Mouse (Mus musculus) urinary bladder, postnatal 4 days (tissue): ENCODE data around the gene Ros1.

ENCODE experiments used
- DNase-seq, 2 experiments: peaks; one replicate each; pipeline ENCODE4 v3.0.0; 2021 to 2022; ENCODE audit warnings: low spot score in 2 of 2

The Ros1 gene

GRCm38 (mm10) chr10:52022413-52023212 is 172.4 kb downstream of the Ros1 start, which contains the start of gene Vgll2:
Vgll2 (plus strand) TSS chr10:52022502.
- DNase-seq = peak in 1 of 2 experiments; percentile 17

DNA sequence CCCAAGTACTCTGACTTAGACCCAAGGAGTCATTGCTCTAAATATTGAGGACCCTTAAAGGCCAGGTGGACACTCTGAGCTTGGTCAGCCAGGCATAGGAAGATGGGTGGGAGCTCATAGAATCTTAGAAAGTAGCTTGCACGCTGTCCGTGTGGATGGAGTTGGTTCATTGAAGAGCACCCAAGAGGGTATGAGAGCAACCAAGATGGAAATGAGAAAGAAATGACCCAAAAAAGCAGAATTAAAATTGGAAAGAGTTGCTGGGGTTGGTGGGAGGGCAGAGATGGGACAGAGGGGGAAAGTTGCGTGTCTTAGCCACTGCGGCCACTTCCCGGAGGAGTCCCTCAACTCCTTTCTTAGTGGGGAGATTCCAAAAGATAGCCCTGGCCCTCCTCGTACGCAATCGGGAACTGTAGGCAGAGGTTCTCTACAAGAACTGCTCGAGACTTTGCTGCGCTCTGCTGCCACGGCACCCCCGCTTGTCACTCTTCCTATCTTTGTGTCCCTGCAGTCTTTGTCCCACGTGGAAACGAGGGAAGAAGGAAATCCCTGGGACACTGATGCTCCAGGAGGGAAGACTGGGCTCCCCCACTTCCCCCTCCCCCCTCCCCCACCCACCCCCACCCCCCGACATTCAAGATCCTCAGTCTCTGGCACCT is 173.2 kb downstream of the Ros1 start:
- DNase-seq = no peak

DNA sequence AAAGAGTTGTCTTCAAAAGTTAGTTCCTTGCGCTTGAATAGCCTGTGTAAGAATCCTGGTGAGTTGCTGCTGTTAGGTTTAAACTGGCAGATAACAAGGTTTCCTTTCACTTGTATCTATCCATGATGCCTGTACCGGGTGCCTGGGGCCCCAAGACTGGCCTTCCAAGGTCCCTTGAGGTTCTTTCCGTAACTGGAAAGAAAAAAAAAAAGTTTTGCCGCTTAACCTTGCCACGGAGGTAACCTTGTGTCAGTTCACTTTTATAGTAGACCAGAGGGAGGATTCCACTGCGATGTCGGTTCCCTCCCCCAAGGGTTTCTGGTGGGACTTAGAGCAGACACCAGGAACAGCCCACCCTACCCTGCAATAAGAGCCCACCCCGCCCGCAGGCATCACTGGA is 173.8 kb downstream of the Ros1 start:
- no peak for DNase-seq

DNA sequence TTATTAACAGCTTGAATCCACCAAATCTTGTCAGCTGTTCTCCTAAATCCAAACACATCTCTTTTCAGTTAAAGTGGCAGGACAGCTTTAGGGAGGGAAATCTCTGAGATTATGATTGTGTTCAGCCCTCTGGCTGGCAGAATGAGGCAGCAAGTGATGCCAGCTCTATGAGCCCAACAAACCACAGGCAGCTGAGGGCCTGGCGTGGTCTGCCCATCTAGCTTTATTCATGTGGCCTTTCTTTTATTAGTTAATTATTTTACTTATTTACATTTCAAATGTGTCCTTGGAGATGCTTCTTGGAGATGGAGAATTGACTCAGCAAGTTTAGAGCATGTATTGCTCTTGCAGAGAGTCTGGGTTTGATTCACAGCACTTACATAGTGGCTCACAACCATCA is 176.6 kb downstream of the Ros1 start:
- no peak for DNase-seq
